Mouse (Mus musculus) forebrain, postnatal 0 days (tissue): ENCODE results near the gene Dnase1l3. TPM values are rescaled to one million over a fixed set of nuclear protein-coding genes. Genes with fewer than 3 reads are reported as not detected.
"Not testable (repeated sequence)": the region's sequence is repeated elsewhere in the genome, so short reads cannot be mapped to it uniquely, and the experiment has no call there.

Experiments
- ATAC-seq: fragments of 200-750 bp; cut with Nextera tagmentation; 2 replicates; pipeline ENCODE4 v1.8.0; 2017; ENCODE audit warnings: mild to moderate bottlenecking, moderate library complexity
- DNase-seq: peaks from one replicate; pipeline ENCODE4 v3.0.0-alpha.2; 2015
- H3K27ac ChIP-seq: fragments of 300-500 bp; sonication (generic); 2 replicates; pipeline ENCODE4 v1.5.1; 2014; ENCODE audit warnings: low read depth, mild to moderate bottlenecking, antibody characterized with exemption, low read length, moderate library complexity, mixed read lengths
- H3K27me3 ChIP-seq: fragments of 300-500 bp; sonication (generic); 2 replicates; pipeline ENCODE4 v1.6.1; 2014; ENCODE audit warnings: mild to moderate bottlenecking, low read length, mixed read lengths; ENCODE audit not compliant: insufficient read depth
- H3K36me3 ChIP-seq: fragments of 300-500 bp; sonication (generic); 2 replicates; pipeline ENCODE4 v1.6.1; 2014; ENCODE audit warnings: mild to moderate bottlenecking, moderate library complexity; ENCODE audit not compliant: insufficient read depth
- H3K4me1 ChIP-seq: fragments of 300-500 bp; sonication (generic); 2 replicates; pipeline ENCODE4 v1.6.1; 2014; ENCODE audit warnings: antibody characterized with exemption; ENCODE audit not compliant: insufficient read depth
- H3K4me2 ChIP-seq: fragments of 300-500 bp; sonication (generic); 2 replicates; pipeline ENCODE4 v1.6.1; 2014; ENCODE audit warnings: low read depth, mild to moderate bottlenecking, moderate library complexity
- H3K4me3 ChIP-seq: fragments of 300-500 bp; sonication (generic); 2 replicates; pipeline ENCODE4 v1.5.1; 2014; ENCODE audit warnings: low read depth, low read length, mixed read lengths
- H3K9ac ChIP-seq: fragments of 300-500 bp; sonication (generic); 2 replicates; pipeline ENCODE4 v1.6.1; 2014; ENCODE audit warnings: mild to moderate bottlenecking
- H3K9me3 ChIP-seq: fragments of 300-500 bp; sonication (generic); 2 replicates; pipeline ENCODE4 v1.6.1; 2016; ENCODE audit warnings: low read length
- CTCF ChIP-seq: sonication (generic); IDR thresholded peaks from 2 replicates; pipeline ENCODE4 v1.5.1; 2016; ENCODE audit warnings: antibody characterized with exemption, control low read depth, low read depth
- WGBS: fragments of 180-500 bp; shearing (Covaris S2); extraction: QIAGEN DNeasy Blood & Tissue Kit; methylation state at CpG from one replicate; pipeline ENCODE4 v1.1.7; 2014; 5-methylcytosine and 5-hydroxymethylcytosine counted together
- polyA plus RNA-seq: library from polyadenylated mRNA; unstranded; fragments of >200 nt; fragmentation: Nextera tagmentation; extraction: Ambion mirVana; gene quantifications from 2 replicates; pipeline ENCODE4 v1.2.1, GENCODE M21; 2015
- total RNA-seq: library from RNA; depleted of rRNA; stranded (reverse); fragments of >200 nt; gene quantifications from 2 replicates; pipeline ENCODE4 v1.2.3, GENCODE M21; 2014

The Dnase1l3 gene
- total and polyA plus RNA-seq, 2 experiments from 2014 or later: 0.10 TPM; not detected in 1

- Histone ChIP-seq H3K4me1 (no peaks in the 10 kb centered on the region), H3K9me3 (no peaks in the 10 kb centered on the region), H3K27ac (no peak overlapping the region), H3K36me3 (no peaks in the 10 kb centered on the region), H3K4me2 (no peak overlapping the region), H3K9ac (no peak overlapping the region), H3K27me3 (no peaks in the 10 kb centered on the region), H3K4me3 (no peak overlapping the region)
- no peak for ATAC-seq
- 92% methylated on average over 6 of the region's 6 CpGs for WGBS
- no peak for DNase-seq
- no peak for TF ChIP-seq CTCF
Observed at GRCm38 (mm10) chr14:8015756-8016155, 21.4 kb upstream of the Dnase1l3 start.

GRCm38 (mm10) chr14:8011938-8012337 lies 17.6 kb upstream of the Dnase1l3 start:
- Histone ChIP-seq H3K27me3 (no peaks in the 10 kb centered on the region), H3K36me3 (no peaks in the 10 kb centered on the region), H3K4me3 (no peak overlapping the region), H3K27ac (no peak overlapping the region), H3K4me1 (no peaks in the 10 kb centered on the region), H3K9ac (no peak overlapping the region), H3K9me3 (no peaks in the 10 kb centered on the region), H3K4me2 (no peak overlapping the region)
- no peak for TF ChIP-seq CTCF
- ATAC-seq: no peak
- no peak for DNase-seq
- 77% methylated on average over 6 of the region's 6 CpGs for WGBS

- 75% methylated on average over 2 of the region's 2 CpGs for WGBS
- no peaks in the 10 kb centered on the region for H3K4me1 ChIP-seq
- no peak overlapping the region for H3K4me2 ChIP-seq
- no peaks in the 10 kb centered on the region for H3K27me3 ChIP-seq
- ATAC-seq: no peak
- H3K4me3 ChIP-seq: no peak overlapping the region
- TF ChIP-seq CTCF: no peak
- no peak overlapping the region for H3K9ac ChIP-seq
- no peaks in the 10 kb centered on the region for H3K9me3 ChIP-seq
- no peaks in the 10 kb centered on the region for H3K36me3 ChIP-seq
- H3K27ac ChIP-seq: no peak overlapping the region
- DNase-seq: no peak
Observed at GRCm38 (mm10) chr14:8011297-8011696, 16.9 kb upstream of the Dnase1l3 start.

- Histone ChIP-seq H3K9me3 (no peaks in the 10 kb centered on the region), H3K4me2 (no peak overlapping the region), H3K9ac (no peak overlapping the region), H3K27ac (no peak overlapping the region), H3K4me1 (peaks cover 15% of the 10 kb centered on the region), H3K4me3 (no peak overlapping the region), H3K27me3 (no peaks in the 10 kb centered on the region), H3K36me3 (no peaks in the 10 kb centered on the region)
- DNase-seq (no peak), ATAC-seq (no peak)
- TF ChIP-seq CTCF: no peak
- WGBS: 74% methylated on average over 10 of the region's 10 CpGs
Observed at GRCm38 (mm10) chr14:8007923-8008322, 13.6 kb upstream of the Dnase1l3 start.

GRCm38 (mm10) chr14:8007486-8007885 lies 13.1 kb upstream of the Dnase1l3 start:
- WGBS: 75% methylated on average over 2 of the region's 2 CpGs

GRCm38 (mm10) chr14:8007084-8007483 lies 12.7 kb upstream of the Dnase1l3 start:
- H3K9me3 ChIP-seq: no peaks in the 10 kb centered on the region
- H3K27ac ChIP-seq: no peak overlapping the region
- no peak for TF ChIP-seq CTCF
- DNase-seq (no peak), ATAC-seq (no peak)
- H3K4me2 ChIP-seq: no peak overlapping the region
- no peaks in the 10 kb centered on the region for H3K27me3 ChIP-seq
- peaks cover 15% of the 10 kb centered on the region for H3K4me1 ChIP-seq
- H3K9ac ChIP-seq: no peak overlapping the region
- no peak overlapping the region for H3K4me3 ChIP-seq
- H3K36me3 ChIP-seq: no peaks in the 10 kb centered on the region

More at GRCm38 (mm10) chr14:8007486-8007885, 13.1 kb upstream of the Dnase1l3 start:
- H3K27ac ChIP-seq: no peak overlapping the region
- ATAC-seq (no peak), DNase-seq (no peak)
- H3K4me1 ChIP-seq: peaks cover 15% of the 10 kb centered on the region
- no peak for TF ChIP-seq CTCF
- H3K36me3 ChIP-seq: no peaks in the 10 kb centered on the region
- H3K4me2 ChIP-seq: no peak overlapping the region
- H3K27me3 ChIP-seq: no peaks in the 10 kb centered on the region
- no peak overlapping the region for H3K4me3 ChIP-seq
- H3K9ac ChIP-seq: no peak overlapping the region
- no peaks in the 10 kb centered on the region for H3K9me3 ChIP-seq

GRCm38 (mm10) chr14:8006061-8006460 lies 11.7 kb upstream of the Dnase1l3 start:
- WGBS: 66% methylated on average over 3 of the region's 3 CpGs
- not testable (repeated sequence) for H3K4me2 ChIP-seq, H3K36me3 ChIP-seq, H3K27ac ChIP-seq, H3K4me3 ChIP-seq, ATAC-seq, DNase-seq, H3K9me3 ChIP-seq, H3K9ac ChIP-seq, H3K27me3 ChIP-seq
- peaks cover 17% of the 10 kb centered on the region for H3K4me1 ChIP-seq
